Mouse (Mus musculus) G1E (cell line): Measurements from ENCODE around the gene Mas1. TPM values are rescaled to one million over a fixed set of nuclear protein-coding genes. Genes with fewer than 3 reads are reported as not detected.
A peak's percentile ranks its signal among the peaks of the same experiment; 100 is the strongest.

Experiments used
- ATAC-seq: 2 replicates; pipeline ENCODE4 v1.8.0; 2016; ENCODE audit warnings: mild to moderate bottlenecking; ENCODE audit not compliant: insufficient number of reproducible peaks, poor library complexity, low FRiP score, severe bottlenecking; ENCODE audit errors: extremely low read depth
- DNase-seq: peaks from one replicate; pipeline ENCODE4 v3.0.0; 2012; ENCODE audit warnings: low spot score
- H3K27me3 ChIP-seq: 2 replicates; pipeline ENCODE4 v1.6.1; 2012; ENCODE audit warnings: mild to moderate bottlenecking, low read length, inconsistent platforms; ENCODE audit not compliant: insufficient read depth
- H3K36me3 ChIP-seq: replicated peaks from 2 replicates; pipeline ENCODE3; 2012; ENCODE audit warnings: mild to moderate bottlenecking, inconsistent platforms
- H3K4me1 ChIP-seq: 2 replicates; pipeline ENCODE4 v1.6.1; 2012; ENCODE audit warnings: low read depth, low read length, inconsistent platforms, mixed read lengths; ENCODE audit not compliant: insufficient read depth
- H3K4me3 ChIP-seq: 2 replicates; pipeline ENCODE4 v1.5.1; 2012; ENCODE audit warnings: low read depth, mild to moderate bottlenecking, inconsistent platforms, low read length, moderate library complexity, mixed read lengths
- H3K9me3 ChIP-seq: replicated peaks from 2 replicates; pipeline ENCODE4 v1.6.1; 2012; ENCODE audit warnings: inconsistent platforms
- CTCF ChIP-seq: IDR thresholded peaks from 2 replicates; pipeline ENCODE4 v1.5.1; 2012; ENCODE audit warnings: low read depth, low read length, inconsistent platforms, mixed read lengths
- GATA1 ChIP-seq: IDR thresholded peaks from 2 replicates; pipeline ENCODE4 v1.6.1; 2012; ENCODE audit warnings: borderline replicate concordance, low read length, inconsistent platforms, mixed read lengths
- GATA2 ChIP-seq: IDR thresholded peaks from 2 replicates; pipeline ENCODE4 v1.6.1; 2012; ENCODE audit warnings: low read depth, low read length, inconsistent platforms, borderline replicate concordance
- POLR2AphosphoS5 ChIP-seq: IDR thresholded peaks from 2 replicates; pipeline ENCODE4 v1.6.1; 2012; ENCODE audit warnings: low read depth, low read length, inconsistent platforms; ENCODE audit not compliant: insufficient replicate concordance
- TAL1 ChIP-seq: conservative IDR thresholded peaks from 2 replicates; pipeline ENCODE4 v1.6.1; 2012; ENCODE audit warnings: low read depth, low read length, inconsistent platforms, mixed read lengths
- polyA plus RNA-seq: library from polyadenylated mRNA; stranded (reverse); fragments of >175 nt; gene quantifications from 2 replicates; pipeline ENCODE4 v1.2.3, GENCODE M21; 2012
- total RNA-seq, 2 experiments: library from RNA; stranded (forward) in 1 of 2; stranded (reverse) in 1 of 2; fragments of 200-1000 nt in 1 of 2; fragments of >200 nt in 1 of 2; fragmentation: Nextera tagmentation in 1 of 2; gene quantifications; 2 replicates each; pipeline ENCODE4 v1.2.3; 2014 to 2017

Gene Mas1
- total and polyA plus RNA-seq, 3 experiments: not detected

DNA sequence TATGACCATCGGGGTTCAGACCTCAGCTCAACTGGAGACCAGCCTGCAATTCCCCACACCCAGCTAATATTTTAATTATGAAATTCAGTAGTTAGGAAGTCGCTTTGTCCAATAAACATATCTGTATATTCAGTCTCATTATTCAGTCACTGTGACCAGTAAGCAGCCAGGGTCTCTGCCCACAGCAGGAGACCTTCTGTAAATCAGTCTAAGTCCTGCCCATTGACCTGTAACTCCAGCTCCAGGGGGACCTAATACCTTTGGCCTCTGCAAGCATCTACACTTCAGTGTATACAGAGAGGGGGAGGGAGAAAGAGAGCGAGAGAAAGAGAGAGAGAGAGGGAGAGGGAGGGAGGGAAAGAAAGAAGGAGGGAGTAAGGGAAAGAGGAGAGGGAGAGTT is 33.6 kb downstream of the Mas1 start:
- H3K9me3 ChIP-seq: no peaks in the 10 kb centered on the region
- H3K4me3 ChIP-seq: no peak overlapping the region
- DNase-seq: no peak
- H3K36me3 ChIP-seq: no peaks in the 10 kb centered on the region
- H3K27me3 ChIP-seq: peaks cover 11% of the 10 kb centered on the region; the same call in 1 of the 2 replicates
- H3K4me1 ChIP-seq: no peaks in the 10 kb centered on the region
- TF ChIP-seq POLR2AphosphoS5 (no peak), GATA1 (no peak), CTCF (no peak), GATA2 (no peak), TAL1 (no peak)
- ATAC-seq: no peak

DNA sequence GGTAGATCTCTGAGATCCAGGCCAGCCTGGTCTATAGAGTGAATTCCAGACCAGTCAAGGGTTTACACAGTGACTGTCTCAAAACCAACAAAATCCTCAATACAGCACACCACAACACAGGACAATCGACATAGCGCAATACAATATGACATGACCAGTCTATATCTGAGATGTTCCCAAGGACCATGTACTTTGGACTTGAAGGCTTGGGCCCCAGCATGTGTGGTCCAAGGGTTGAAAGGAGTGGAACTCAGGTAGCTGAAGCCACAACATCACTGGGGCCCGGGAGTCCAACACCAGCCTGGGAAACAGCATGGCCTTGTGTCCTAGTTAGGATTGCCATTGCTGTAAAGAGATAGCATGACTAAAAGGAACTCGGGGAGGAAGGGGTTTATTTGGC is 35.3 kb downstream of the Mas1 start:
- H3K27me3 ChIP-seq: peaks cover 8% of the 10 kb centered on the region; the same call in 1 of the 2 replicates
- ATAC-seq (no peak), DNase-seq (no peak)
- no peak overlapping the region for H3K4me3 ChIP-seq
- no peaks in the 10 kb centered on the region for H3K36me3 ChIP-seq
- no peaks in the 10 kb centered on the region; the same call in 1 of the 2 replicates for H3K9me3 ChIP-seq
- no peaks in the 10 kb centered on the region for H3K4me1 ChIP-seq
- TF ChIP-seq CTCF (no peak), TAL1 (no peak), GATA1 (no peak), GATA2 (no peak), POLR2AphosphoS5 (no peak)

DNA sequence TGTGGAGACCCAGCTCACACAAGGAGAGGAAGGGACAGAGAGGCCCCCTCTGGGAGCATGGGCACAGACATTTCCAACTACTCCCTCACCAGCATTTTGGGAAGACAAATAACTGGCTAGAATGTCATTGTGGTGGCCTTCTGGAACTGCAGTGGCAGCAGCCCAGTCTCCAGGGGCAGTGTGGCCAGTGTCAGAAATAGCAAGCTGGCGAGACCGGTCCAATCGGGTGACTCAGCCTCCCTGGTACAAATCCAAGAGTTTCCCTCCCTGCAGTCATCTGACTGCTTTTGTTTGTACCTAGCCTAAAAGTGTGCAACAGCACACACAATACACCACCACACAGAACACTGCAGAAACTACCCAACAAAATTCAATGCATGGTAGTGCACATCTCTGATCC is 35.7 kb downstream of the Mas1 start:
- Histone ChIP-seq H3K36me3 (no peaks in the 10 kb centered on the region), H3K4me3 (no peak overlapping the region), H3K9me3 (no peaks in the 10 kb centered on the region; the same call in 1 of the 2 replicates), H3K4me1 (no peaks in the 10 kb centered on the region), H3K27me3 (peaks cover 8% of the 10 kb centered on the region; the same call in 1 of the 2 replicates)
- ATAC-seq: no peak
- no peak for DNase-seq
- TF ChIP-seq GATA1 (no peak), GATA2 (no peak), POLR2AphosphoS5 (no peak), CTCF (no peak), TAL1 (no peak)

DNA sequence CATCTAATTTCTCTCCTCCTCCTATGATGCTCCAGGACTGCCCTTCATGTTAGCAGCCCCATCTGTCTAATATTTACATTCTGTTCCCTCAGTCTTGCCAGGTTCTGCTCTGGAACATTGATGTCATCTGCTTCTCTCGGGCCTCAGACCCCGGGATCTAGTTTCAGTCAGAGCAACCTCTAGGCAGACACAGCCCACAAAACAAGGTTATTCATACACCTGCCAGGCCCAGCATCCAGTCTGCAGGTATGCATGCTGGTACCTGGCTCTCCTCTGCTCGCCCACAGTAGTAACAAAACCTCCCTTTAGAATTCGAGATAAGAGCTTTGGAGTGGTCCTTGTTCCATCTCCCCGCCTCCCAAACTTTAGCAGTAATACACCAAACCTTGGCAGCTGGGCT is 37.6 kb downstream of the Mas1 start:
- DNase-seq: no peak
- Histone ChIP-seq H3K27me3 (peaks cover 5% of the 10 kb centered on the region; the same call in 1 of the 2 replicates), H3K4me1 (no peaks in the 10 kb centered on the region), H3K9me3 (no peaks in the 10 kb centered on the region; the same call in 1 of the 2 replicates), H3K4me3 (no peak overlapping the region), H3K36me3 (no peaks in the 10 kb centered on the region)
- no peak for TF ChIP-seq GATA1
- no peak for TF ChIP-seq TAL1
- TF ChIP-seq CTCF: no peak
- no peak for TF ChIP-seq POLR2AphosphoS5
- no peak for TF ChIP-seq GATA2
- ATAC-seq: no peak

DNA sequence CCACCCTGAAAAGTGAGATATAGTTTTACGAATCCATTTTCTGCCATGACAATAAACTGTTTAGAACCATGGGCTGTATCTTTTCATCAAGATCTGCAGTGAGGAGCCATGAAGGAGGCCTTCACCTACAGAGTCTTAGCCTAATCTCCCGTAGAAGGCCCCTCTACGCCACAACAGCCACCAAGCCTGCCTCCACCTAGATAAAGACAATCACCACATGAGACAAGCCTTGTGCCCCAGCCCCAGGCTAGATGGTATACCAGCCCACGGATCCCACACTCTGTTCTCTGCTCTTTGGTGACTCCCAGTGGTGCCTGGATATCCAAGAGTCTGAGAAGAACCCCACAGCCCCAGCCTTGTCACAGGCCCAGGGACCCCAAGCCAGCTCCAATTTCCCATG is 52.1 kb downstream of the Mas1 start:
- Histone ChIP-seq H3K27me3 (peaks cover 15% of the 10 kb centered on the region), H3K9me3 (peaks cover 26% of the 10 kb centered on the region), H3K4me1 (peaks cover 13% of the 10 kb centered on the region), H3K4me3 (no peak overlapping the region), H3K36me3 (peaks cover 66% of the 10 kb centered on the region)
- DNase-seq: no peak
- TF ChIP-seq TAL1 (0 out of 2 replicates have a peak, but pooled peaks have one; percentile 16), GATA2 (no peak)
- peak; percentile 22 for ATAC-seq

DNA sequence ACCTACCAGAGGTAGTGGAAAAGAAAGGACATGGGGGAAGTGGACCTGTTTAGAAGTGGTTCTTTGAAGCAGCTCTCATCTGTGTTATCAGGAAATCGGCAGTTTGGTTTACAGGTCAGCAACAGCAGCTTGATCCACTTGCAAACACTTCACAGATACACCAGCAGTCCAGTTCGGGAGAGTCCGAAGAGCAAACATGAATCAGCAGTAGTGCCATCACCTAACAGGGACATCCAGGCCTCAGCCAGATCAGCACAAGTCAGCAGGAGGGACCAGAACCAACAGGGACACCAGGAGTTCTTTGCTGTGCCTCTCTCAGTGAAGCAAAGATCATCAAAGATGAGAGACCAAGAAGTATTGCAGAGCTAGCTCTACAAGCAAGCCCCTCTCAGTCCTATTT is 53.4 kb downstream of the Mas1 start:
- Histone ChIP-seq H3K27me3 (peaks cover 8% of the 10 kb centered on the region), H3K4me1 (peaks cover 21% of the 10 kb centered on the region), H3K9me3 (peaks cover 13% of the 10 kb centered on the region), H3K4me3 (no peak overlapping the region), H3K36me3 (peaks cover 66% of the 10 kb centered on the region)
- DNase-seq: no peak
- ATAC-seq: no peak
- TF ChIP-seq POLR2AphosphoS5 (no peak), GATA1 (no peak), GATA2 (no peak), TAL1 (no peak), CTCF (no peak)
